ENCODE assay signal across 15 mouse cellular contexts in genomic region chr2:34591721-34592360, GRCm38 (mm10).
DNase-seq lines count a peak whose midpoint lies in the region; ATAC-seq and TF ChIP-seq lines count a peak whose summit lies in the region.
"Had no signal": no experiment of that assay in that cellular context is flagged by ENCODE, and none has a peak within 500 bp of the region (broad histone marks: within the 10 kb centered on the region; RNA-seq: fewer than 3 reads in every experiment).

No protein-coding gene starts in this region.

- H3K27ac ChIP-seq in lung, embryonic 15.5 days = no peak overlapping the region
- peak overlapping the region; percentile 94 for H3K27ac ChIP-seq in heart, postnatal 0 days (ENCODE audit: low read depth)
- peak overlapping the region; percentile 81 for H3K27ac ChIP-seq in stomach, postnatal 0 days (replicated peaks)
- H3K27ac ChIP-seq: liver, embryonic 13.5 days had no signal

- no peaks in the 10 kb centered on the region for H3K9me3 ChIP-seq in lung, embryonic 15.5 days
- H3K9me3 ChIP-seq in heart, postnatal 0 days (replicated peaks; ENCODE audit: control insufficient read depth, low read length) = no peaks in the 10 kb centered on the region
- no peaks in the 10 kb centered on the region for H3K9me3 ChIP-seq in stomach, postnatal 0 days (ENCODE audit: control insufficient read depth, low read length)
- H3K9me3 ChIP-seq: liver, embryonic 13.5 days had no signal

- WGBS in lung, embryonic 15.5 days = 46% methylated on average over 16 of the region's 16 CpGs
- WGBS in heart, postnatal 0 days = 25% methylated on average over 16 of the region's 16 CpGs
- WGBS in stomach, postnatal 0 days = 44% methylated on average over 16 of the region's 16 CpGs

- peak; percentile 11; the same call in 1 of the 2 replicates for ATAC-seq in lung, embryonic 15.5 days (ENCODE audit: borderline replicate concordance, extremely low read depth, low FRiP score, low TSS enrichment)
- ATAC-seq in heart, postnatal 0 days (ENCODE audit: insufficient read depth, low read depth) = peak; percentile 80
- ATAC-seq in stomach, postnatal 0 days (ENCODE audit: low FRiP score, low TSS enrichment) = no peak
- ATAC-seq: inflammation-experienced regulatory T-cells, adult 6 months had no signal

- peaks cover 14% of the 10 kb centered on the region for H3K4me1 ChIP-seq in lung, embryonic 15.5 days
- H3K4me1 ChIP-seq in heart, postnatal 0 days (ENCODE audit: control insufficient read depth, insufficient read depth) = peaks cover 31% of the 10 kb centered on the region
- H3K4me1 ChIP-seq in stomach, postnatal 0 days (replicated peaks; ENCODE audit: control insufficient read depth, insufficient read depth) = no peaks in the 10 kb centered on the region
- H3K4me1 ChIP-seq: liver, embryonic 13.5 days had no signal

- peak; percentile 58 for DNase-seq in embryo, embryonic 10 days (ENCODE audit: low spot score)
- DNase-seq in embryo, embryonic 11 days = no peak
- DNase-seq in lung, postnatal 25 days (ENCODE audit: low spot score) = no peak
- DNase-seq in heart, postnatal 0 days (ENCODE audit: low spot score) = peak; percentile 49
- no peak for DNase-seq in stomach, postnatal 0 days (ENCODE audit: low spot score)
- no peak for DNase-seq in right cerebral cortex, adult 18-20 months
- DNase-seq in frontal cortex, postnatal 25 days (ENCODE audit: low spot score in 2 of 2) = no peak
- DNase-seq: cerebellum, adult 8-10 months; gastrocnemius, postnatal 25 days; layer of hippocampus, adult 9-11 months; liver, embryonic 13.5 days; midbrain, embryonic 14.5 days; thymus, postnatal 4 days had no signal

- no peaks in the 10 kb centered on the region for H3K36me3 ChIP-seq in lung, embryonic 15.5 days
- H3K36me3 ChIP-seq in heart, postnatal 0 days (replicated peaks; ENCODE audit: control insufficient read depth, insufficient read depth, low read length) = no peaks in the 10 kb centered on the region
- H3K36me3 ChIP-seq in stomach, postnatal 0 days (ENCODE audit: control insufficient read depth, insufficient read depth, low read length) = no peaks in the 10 kb centered on the region
- H3K36me3 ChIP-seq: liver, embryonic 13.5 days had no signal

- no peak for TF ChIP-seq CTCF in heart, postnatal 0 days (IDR thresholded peaks at IDR 0.05; ENCODE audit: low read depth)
- no peak for TF ChIP-seq CTCF in stomach, postnatal 0 days (IDR thresholded peaks at IDR 0.05; ENCODE audit: low read depth)

- H3K9ac ChIP-seq in lung, embryonic 15.5 days = no peak overlapping the region
- H3K9ac ChIP-seq in heart, postnatal 0 days (replicated peaks; ENCODE audit: low read depth, low read length) = peak overlapping the region; percentile 27; the same call in 1 of the 2 replicates
- 0 out of 2 replicates have a peak overlapping the region, but pooled peaks have one; percentile 2 for H3K9ac ChIP-seq in stomach, postnatal 0 days (ENCODE audit: low read length)
- H3K9ac ChIP-seq: liver, embryonic 13.5 days had no signal

- no peaks in the 10 kb centered on the region for H3K27me3 ChIP-seq in lung, embryonic 15.5 days
- no peaks in the 10 kb centered on the region for H3K27me3 ChIP-seq in heart, postnatal 0 days (ENCODE audit: control insufficient read depth, insufficient read depth, low read length)
- H3K27me3 ChIP-seq in stomach, postnatal 0 days (ENCODE audit: control insufficient read depth, insufficient read depth, low read length) = no peaks in the 10 kb centered on the region
- H3K27me3 ChIP-seq: liver, embryonic 13.5 days had no signal

- no peak overlapping the region for H3K4me2 ChIP-seq in lung, embryonic 15.5 days
- H3K4me2 ChIP-seq in heart, postnatal 0 days (ENCODE audit: low read depth, low read length) = no peak overlapping the region
- no peak overlapping the region for H3K4me2 ChIP-seq in stomach, postnatal 0 days (replicated peaks; ENCODE audit: low read depth)
- H3K4me2 ChIP-seq: liver, embryonic 13.5 days had no signal

- no peak for TF ChIP-seq EP300 in heart, postnatal 0 days (IDR thresholded peaks at IDR 0.05; ENCODE audit: low read depth)
- TF ChIP-seq EP300 in stomach, postnatal 0 days (optimal IDR thresholded peaks at IDR 0.05) = no peak

- no peak overlapping the region for H3K4me3 ChIP-seq in lung, embryonic 15.5 days
- no peak overlapping the region for H3K4me3 ChIP-seq in heart, postnatal 0 days (ENCODE audit: low read depth, low read length)
- no peak overlapping the region for H3K4me3 ChIP-seq in stomach, postnatal 0 days (ENCODE audit: low read depth, low read length)
- H3K4me3 ChIP-seq: liver, embryonic 13.5 days had no signal

Comparison
In these comparisons a context has a peak if more than half of its experiments do, and no peak if none do; other contexts are left out.
1. DNase-seq: peak in embryo, embryonic 10 days (single experiment) and heart, postnatal 0 days (single experiment); none in embryo, embryonic 11 days (single experiment), lung, postnatal 25 days (single experiment), stomach, postnatal 0 days (single experiment), right cerebral cortex, adult 18-20 months (single experiment) and frontal cortex, postnatal 25 days (0 of 2).